Mouse (Mus musculus) kidney, adult 2 months (tissue): ENCODE measurements at regions not wholly inside any gene's neighbourhood (a gene's known extent, or its start where the extent isn't known, plus 50 kb on each side); places are given as distances from the start of the nearest gene placed in this dataset.

ENCODE experiments used
- CTCF ChIP-seq: fragments of 200-500 bp; conservative IDR thresholded peaks from 2 replicates; pipeline ENCODE4 v1.5.1; 2011; ENCODE audit warnings: low read depth, mild to moderate bottlenecking, control low read depth, low read length, moderate library complexity, mixed read lengths; ENCODE audit not compliant: insufficient read depth, insufficient read length
- POLR2A ChIP-seq: fragments of 200-500 bp; IDR thresholded peaks from one replicate; pipeline ENCODE4 v1.6.1; 2011; ENCODE audit warnings: low read depth, low read length, control low read depth

GRCm38 (mm10) chr10:51219481-51219880 is 260.9 kb upstream of the Gm49339 start:
- no peak for TF ChIP-seq POLR2A
- TF ChIP-seq CTCF = no peak
